Mouse (Mus musculus): ENCODE measurements around the gene Grm1.

DNA sequence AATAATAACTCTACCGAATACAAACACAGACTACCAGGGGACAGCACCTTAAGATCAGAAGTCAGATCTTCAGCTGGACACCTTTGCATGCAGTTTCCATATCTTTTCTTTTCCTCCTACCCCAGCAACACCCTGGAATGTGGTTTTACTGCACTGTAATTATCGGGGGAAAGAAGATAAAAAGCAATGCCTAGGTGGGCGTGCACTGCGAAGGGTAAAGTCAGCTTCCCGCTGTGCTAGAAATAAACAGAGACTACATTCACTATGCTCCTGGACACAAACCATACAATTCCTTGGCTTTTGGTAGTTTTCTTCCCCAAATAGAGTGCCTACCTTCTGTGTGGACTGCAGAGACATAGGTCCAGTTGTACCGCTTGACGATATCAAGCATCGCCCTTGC, 2.6 kb downstream of the Grm1 start:
- TF ChIP-seq CTCF (IDR thresholded peaks at IDR 0.05; ENCODE audit: extremely low read depth, insufficient read length, insufficient replicate concordance, low read depth, low read length) (no peak), POLR2A (IDR thresholded peaks at IDR 0.05; ENCODE audit: low read depth, low read length) (no peak)
